Mouse (Mus musculus) kidney, adult 2 months (tissue): ENCODE data around the gene Trmo. TPM values are rescaled to one million over a fixed set of nuclear protein-coding genes. Genes with fewer than 3 reads are reported as not detected.

Source experiments
- DNase-seq: peaks from one replicate; pipeline ENCODE4 v3.0.0; 2021
- H3K27ac ChIP-seq: fragments of 200-500 bp; 2 replicates; pipeline ENCODE4 v1.5.1; 2012; ENCODE audit warnings: low read depth, low read length, control low read depth, inconsistent platforms; ENCODE audit not compliant: insufficient read depth
- H3K27me3 ChIP-seq: fragments of 200-500 bp; replicated peaks from 2 replicates; pipeline ENCODE4 v1.6.1; 2012; ENCODE audit warnings: mild to moderate bottlenecking, moderate library complexity, low read length, inconsistent platforms; ENCODE audit not compliant: control insufficient read depth, insufficient read depth
- H3K36me3 ChIP-seq: fragments of 200-500 bp; 2 replicates; pipeline ENCODE4 v1.6.1; 2012; ENCODE audit warnings: mild to moderate bottlenecking, moderate library complexity, low read length, inconsistent platforms; ENCODE audit not compliant: control insufficient read depth, insufficient read depth
- H3K4me1 ChIP-seq: fragments of 200-500 bp; 2 replicates; pipeline ENCODE4 v1.6.1; 2011; ENCODE audit warnings: low read length; ENCODE audit not compliant: control insufficient read depth, insufficient read depth
- H3K4me3 ChIP-seq: fragments of 200-500 bp; 2 replicates; pipeline ENCODE4 v1.5.1; 2011; ENCODE audit warnings: mild to moderate bottlenecking, low read depth, low read length, control low read depth; ENCODE audit not compliant: insufficient read depth
- CTCF ChIP-seq: fragments of 200-500 bp; conservative IDR thresholded peaks from 2 replicates; pipeline ENCODE4 v1.5.1; 2011; ENCODE audit warnings: low read depth, mild to moderate bottlenecking, control low read depth, low read length, moderate library complexity, mixed read lengths; ENCODE audit not compliant: insufficient read depth, insufficient read length
- POLR2A ChIP-seq: fragments of 200-500 bp; IDR thresholded peaks from one replicate; pipeline ENCODE4 v1.6.1; 2011; ENCODE audit warnings: low read depth, low read length, control low read depth
- WGBS: fragments of 180-500 bp; shearing (Covaris S2); methylation state at CpG from one replicate; pipeline ENCODE4 v1.1.7; 2018; 5-methylcytosine and 5-hydroxymethylcytosine counted together
- polyA plus RNA-seq: library from polyadenylated mRNA; depleted of rRNA; stranded (reverse); fragments of >200 nt; gene quantifications from 2 replicates; pipeline ENCODE4 v1.2.3, GENCODE M21; 2012; rRNA removed

Gene Trmo
- polyA plus RNA-seq, 1 experiment = 7.0 TPM

DNA sequence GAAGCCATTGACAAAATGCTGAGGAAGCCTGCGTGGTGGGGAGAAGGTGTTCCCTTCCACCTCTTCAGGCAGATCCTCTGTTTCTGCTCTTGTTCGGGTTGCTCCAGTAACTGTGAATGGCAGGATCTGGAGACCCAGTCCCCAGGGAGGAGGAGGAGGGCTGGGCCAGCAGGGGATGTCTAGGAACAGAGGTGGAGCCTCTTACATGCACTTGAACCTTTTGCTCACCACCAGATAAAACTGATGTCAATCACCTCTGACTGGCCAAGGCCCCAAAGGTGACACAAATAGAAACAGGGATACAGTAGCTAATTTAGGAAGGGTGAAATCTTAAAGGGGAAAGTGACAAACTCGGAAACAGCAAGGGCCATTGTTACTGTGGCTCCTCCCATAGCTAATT is 51.2 kb downstream of the Trmo start:
- no peak for DNase-seq
- Histone ChIP-seq H3K4me3 (no peak overlapping the region), H3K27ac (no peak overlapping the region), H3K4me1 (no peaks in the 10 kb centered on the region), H3K27me3 (peaks cover 6% of the 10 kb centered on the region), H3K36me3 (no peaks in the 10 kb centered on the region)
- TF ChIP-seq CTCF = no peak
- no peak for TF ChIP-seq POLR2A
- 9% methylated on average over 3 of the region's 3 CpGs for WGBS

- no peak for DNase-seq
- WGBS = 34% methylated on average over 1 of the region's 1 CpGs
- H3K36me3 ChIP-seq = no peaks in the 10 kb centered on the region
- H3K4me3 ChIP-seq = no peak overlapping the region
- TF ChIP-seq POLR2A = no peak
- no peak for TF ChIP-seq CTCF
- peaks cover 4% of the 10 kb centered on the region for H3K27me3 ChIP-seq
- no peaks in the 10 kb centered on the region for H3K4me1 ChIP-seq
- H3K27ac ChIP-seq = no peak overlapping the region
Observed at GRCm38 (mm10) chr4:46335846-46336245, 53.4 kb downstream of the Trmo start.

GRCm38 (mm10) chr4:46328906-46329305 is 60.3 kb downstream of the Trmo start:
- 63% methylated on average over 3 of the region's 3 CpGs for WGBS
- H3K4me1 ChIP-seq = no peaks in the 10 kb centered on the region
- TF ChIP-seq POLR2A (no peak), CTCF (no peak)

More at GRCm38 (mm10) chr4:46328906-46329305, 60.3 kb downstream of the Trmo start:
- no peak overlapping the region for H3K4me3 ChIP-seq
- H3K36me3 ChIP-seq = no peaks in the 10 kb centered on the region
- no peaks in the 10 kb centered on the region for H3K27me3 ChIP-seq
- H3K27ac ChIP-seq = no peak overlapping the region
- DNase-seq = no peak

Other genes starting within 250 kb of the Trmo start
- 16.0 and 26.5 TPM in 2 replicates for gene Xpa, start 193.1 kb downstream of the Trmo start, polyA plus RNA-seq
- gene Foxe1, start 45.8 kb downstream of the Trmo start, polyA plus RNA-seq = not detected in 2 replicates
- gene Hemgn, start 24.1 kb upstream of the Trmo start, polyA plus RNA-seq = 0.03 and 0.04 TPM in 2 replicates
- 9.8 and 12.7 TPM in 2 replicates for gene Anp32b, start 61.5 kb upstream of the Trmo start, polyA plus RNA-seq
- gene Nans, start 99.8 kb upstream of the Trmo start, polyA plus RNA-seq = 10.8 and 13.8 TPM in 2 replicates
- gene Trim14, start 146.7 kb upstream of the Trmo start, polyA plus RNA-seq = 2.3 and 2.6 TPM in 2 replicates
- 4.1 and 4.2 TPM in 2 replicates for gene Coro2a, start 212.8 kb upstream of the Trmo start, polyA plus RNA-seq